Mouse (Mus musculus) adrenal gland, postnatal 25 days (tissue): ENCODE results near the gene Bclaf1. TPM values are rescaled to one million over a fixed set of nuclear protein-coding genes. Genes with fewer than 3 reads are reported as not detected.

Experiments used
- DNase-seq: peaks from one replicate; pipeline ENCODE4 v3.0.0; 2021; ENCODE audit warnings: mixed read lengths
- microRNA-seq, 2 experiments: library from miRNA; unstranded; fragments of <30 nt; microRNA quantifications; one replicate each; pipeline ENCODE4 v1.2.0; 2021
- total RNA-seq: library from RNA; stranded (reverse); gene quantifications from 2 replicates; pipeline ENCODE4 v1.2.3, GENCODE M21; 2021

The Bclaf1 gene
- total RNA-seq, 1 experiment from 2014 or later = 137 TPM

GRCm38 (mm10) chr10:20317466-20317865 lies 5.2 kb downstream of the Bclaf1 start:
- DNase-seq = no peak

- no peak for DNase-seq
Observed at GRCm38 (mm10) chr10:20326226-20326625, 14.0 kb downstream of the Bclaf1 start.

- DNase-seq = no peak
Observed at GRCm38 (mm10) chr10:20331262-20331661, 19.0 kb downstream of the Bclaf1 start.

GRCm38 (mm10) chr10:20337872-20338271 lies 25.6 kb downstream of the Bclaf1 start:
- DNase-seq = no peak

GRCm38 (mm10) chr10:20345736-20346135 lies 33.5 kb downstream of the Bclaf1 start:
- DNase-seq = no peak

GRCm38 (mm10) chr10:20347285-20348214 lies 35.3 kb downstream of the Bclaf1 start, which contains the start of gene Mtfr2:
Gene Mtfr2, plus strand, starts transcription at chr10:20347770.
- DNase-seq = peak; percentile 95

- DNase-seq = no peak
Observed at GRCm38 (mm10) chr10:20348894-20349293, 36.6 kb downstream of the Bclaf1 start.

GRCm38 (mm10) chr10:20361542-20362449 lies 49.5 kb downstream of the Bclaf1 start:
- DNase-seq = no peak

- no peak for DNase-seq
Observed at GRCm38 (mm10) chr10:20362450-20363118, 50.3 kb downstream of the Bclaf1 start.

- DNase-seq = no peak
Observed at GRCm38 (mm10) chr10:20372046-20372445, 59.8 kb downstream of the Bclaf1 start.

- no peak for DNase-seq
Observed at GRCm38 (mm10) chr10:20377621-20378020, 65.4 kb downstream of the Bclaf1 start.

- no peak for DNase-seq
Observed at GRCm38 (mm10) chr10:20379071-20379735, 66.9 kb downstream of the Bclaf1 start.

- no peak for DNase-seq
Observed at GRCm38 (mm10) chr10:20380798-20381197, 68.5 kb downstream of the Bclaf1 start.

GRCm38 (mm10) chr10:20381352-20381751 lies 69.1 kb downstream of the Bclaf1 start:
- DNase-seq = no peak

- DNase-seq = no peak
Observed at GRCm38 (mm10) chr10:20382807-20383419, 70.6 kb downstream of the Bclaf1 start.

GRCm38 (mm10) chr10:20390568-20390967 lies 78.3 kb downstream of the Bclaf1 start:
- DNase-seq = no peak

Small RNAs within 50 kb of the gene (microRNA-seq; reads per million reads assigned to microRNA genes)
- gene Mir6413 = 0 reads per million in 2 experiments

Other genes starting within 250 kb of the Bclaf1 start
- gene Map7, start 164.0 kb upstream of the Bclaf1 start, total RNA-seq = 20.0 and 23.4 TPM in 2 replicates
- gene Mtfr2, start 35.3 kb downstream of the Bclaf1 start, total RNA-seq = 1.1 and 1.7 TPM in 2 replicates